Mouse (Mus musculus): ENCODE results near the gene Slc9b2.

DNA sequence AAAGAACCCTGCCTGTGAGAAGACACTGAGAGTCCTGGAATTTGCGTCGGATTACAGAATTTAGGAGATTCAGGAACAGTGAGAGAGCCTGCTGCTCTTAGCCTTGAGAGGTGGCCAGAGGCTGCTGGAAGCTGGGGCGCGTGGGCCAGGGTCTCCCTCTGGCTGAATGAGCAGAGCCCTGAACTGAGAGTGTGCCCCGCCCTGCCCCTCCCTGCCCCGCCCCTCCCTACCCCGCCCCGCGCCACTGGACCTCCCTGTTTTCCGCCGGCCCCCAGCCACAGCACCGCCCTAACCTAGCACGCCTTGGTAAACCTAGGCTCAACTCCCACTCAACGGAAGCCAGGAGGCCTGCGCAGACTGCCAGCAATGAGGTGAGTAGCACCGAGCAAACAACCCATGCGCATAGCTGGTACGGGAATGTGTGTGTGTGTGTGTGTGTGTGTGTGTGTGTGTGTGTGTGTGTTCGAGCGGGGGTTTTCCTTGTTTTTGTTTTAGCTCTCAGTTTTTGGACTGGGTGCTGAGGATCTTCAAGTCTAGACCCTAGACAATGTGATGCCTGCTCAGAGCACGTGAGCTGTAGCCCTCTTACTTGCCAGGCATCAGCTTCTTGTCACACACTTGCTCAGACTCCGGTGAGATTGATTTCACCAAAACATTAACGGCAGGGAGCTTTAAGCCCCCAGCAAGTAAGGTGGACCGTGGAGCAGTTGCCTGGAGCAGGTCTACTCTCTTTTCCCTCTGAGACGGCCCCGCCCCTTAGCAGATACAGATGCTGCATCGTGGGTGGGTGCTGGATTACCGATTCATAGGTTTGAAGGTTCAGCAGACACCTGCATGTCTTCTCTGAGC is at the start of gene Slc9b2:
- TF ChIP-seq CTCF (IDR thresholded peaks at IDR 0.05; ENCODE audit: borderline replicate concordance, insufficient read depth, low read length) (no peak), POLR2A (IDR thresholded peaks at IDR 0.05; ENCODE audit: low read depth, low read length) (no peak)

Data from embryonic fibroblast, embryonic 13.5 days (primary cell).